22 mouse cellular contexts compared by ENCODE assay signal in genomic region chr12:33225978-33226377, GRCm38 (mm10).
"Had no signal": no experiment of that assay in that cellular context is flagged by ENCODE, and none has a peak within 500 bp of the region (broad histone marks: within the 10 kb centered on the region; RNA-seq: fewer than 3 reads in every experiment).

No protein-coding gene starts in this region.

- H3K27ac ChIP-seq: kidney, embryonic 15.5 days; kidney, postnatal 0 days; limb, embryonic 13.5 days; limb, embryonic 15.5 days; liver, embryonic 14.5 days had no signal

- ATAC-seq: intestine, embryonic 16.5 days; liver, embryonic 12.5 days had no signal

- H3K4me2 ChIP-seq: heart, embryonic 12.5 days; kidney, embryonic 15.5 days; limb, embryonic 13.5 days; limb, embryonic 15.5 days; liver, embryonic 12.5 days had no signal

- H3K4me3 ChIP-seq: heart, embryonic 10.5 days; heart, embryonic 12.5 days; hindbrain, embryonic 13.5 days; hindbrain, embryonic 15.5 days; kidney, embryonic 15.5 days; limb, embryonic 13.5 days; limb, embryonic 15.5 days; liver, embryonic 12.5 days had no signal

- H3K9ac ChIP-seq: heart, embryonic 12.5 days; hindbrain, embryonic 15.5 days; kidney, embryonic 15.5 days; limb, embryonic 13.5 days; limb, embryonic 15.5 days; liver, embryonic 14.5 days had no signal

- H3K9me3 ChIP-seq: heart, embryonic 10.5 days; heart, embryonic 12.5 days; hindbrain, embryonic 13.5 days; hindbrain, embryonic 15.5 days; kidney, embryonic 15.5 days; limb, embryonic 13.5 days; limb, embryonic 15.5 days; liver, embryonic 12.5 days had no signal

- DNase-seq: gastrocnemius, postnatal 10 days; gastrocnemius, postnatal 25 days; heart, adult 18-20 months; heart, postnatal 10 days; heart, postnatal 36 days; kidney, adult 11 months; kidney, adult 2 months; kidney, adult 9 months; kidney, postnatal 14 days; kidney, postnatal 36 days; left cerebral cortex, postnatal 4 days had no signal

- H3K27me3 ChIP-seq: heart, embryonic 12.5 days; hindbrain, embryonic 13.5 days; hindbrain, embryonic 15.5 days; kidney, embryonic 15.5 days; limb, embryonic 13.5 days; limb, embryonic 15.5 days; liver, embryonic 12.5 days had no signal

- H3K36me3 ChIP-seq: heart, embryonic 10.5 days; heart, embryonic 12.5 days; hindbrain, embryonic 13.5 days; hindbrain, embryonic 15.5 days; kidney, embryonic 15.5 days; limb, embryonic 13.5 days; limb, embryonic 15.5 days had no signal
